ENCODE assay signal across 12 mouse cellular contexts in the genomic region with DNA sequence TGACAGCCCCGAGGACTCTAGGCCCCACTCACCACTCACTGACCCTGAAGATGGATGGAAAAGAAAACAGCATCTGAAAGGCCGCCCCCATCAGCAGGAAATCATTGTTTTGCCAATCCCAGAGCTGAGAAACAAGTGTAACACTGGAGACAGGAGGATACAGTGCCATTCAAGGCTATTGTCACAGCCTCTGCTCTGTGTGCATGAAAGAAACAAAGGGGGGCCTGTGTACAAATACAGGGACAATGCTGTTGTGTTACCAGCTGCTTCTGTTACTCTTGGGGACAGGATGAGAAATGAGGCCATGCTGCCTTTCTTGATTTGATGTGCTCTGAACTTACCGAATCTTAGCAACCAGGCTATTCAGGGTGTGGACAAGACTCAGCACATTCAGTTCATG. TPM values are rescaled to one million over a fixed set of nuclear protein-coding genes. Genes with fewer than 3 reads are reported as not detected.
A peak's percentile ranks its signal among the peaks of the same experiment; 100 is the strongest.
DNase-seq lines count a peak whose midpoint lies in the region; ATAC-seq and TF ChIP-seq lines count a peak whose summit lies in the region.
"Had no signal": no experiment of that assay in that cellular context is flagged by ENCODE, and none has a peak within 500 bp of the region (broad histone marks: within the 10 kb centered on the region; RNA-seq: fewer than 3 reads in every experiment).

A gene (minus strand): TSS at position 30 of the 400 bp plus-strand sequence.

- peaks cover 4% of the 10 kb centered on the region; the same call in 1 of the 2 replicates for H3K4me1 ChIP-seq in kidney, postnatal 0 days (replicated peaks; ENCODE audit: insufficient read depth, low read length)
- H3K4me1 ChIP-seq in neural tube, embryonic 11.5 days (ENCODE audit: control insufficient read depth, insufficient read depth, low read length), result peaks cover 3% of the 10 kb centered on the region
- peaks cover 8% of the 10 kb centered on the region; the same call in 1 of the 2 replicates for H3K4me1 ChIP-seq in embryonic facial prominence, embryonic 14.5 days (ENCODE audit: control insufficient read depth, insufficient read depth, low read length)

- H3K9me3 ChIP-seq in kidney, postnatal 0 days (replicated peaks; ENCODE audit: low read length), result no peaks in the 10 kb centered on the region
- H3K9me3 ChIP-seq in neural tube, embryonic 11.5 days (ENCODE audit: control insufficient read depth, low read length), result no peaks in the 10 kb centered on the region
- H3K9me3 ChIP-seq in embryonic facial prominence, embryonic 14.5 days (ENCODE audit: control insufficient read depth, low read length), result no peaks in the 10 kb centered on the region

- H3K9ac ChIP-seq in kidney, postnatal 0 days (ENCODE audit: low read depth, low read length), result no peak within 1 kb of the TSS
- no peak within 1 kb of the TSS for H3K9ac ChIP-seq in neural tube, embryonic 11.5 days (ENCODE audit: low read length)
- no peak within 1 kb of the TSS for H3K9ac ChIP-seq in embryonic facial prominence, embryonic 14.5 days (ENCODE audit: low read depth, low read length)

- no peak within 1 kb of the TSS for H3K4me2 ChIP-seq in kidney, postnatal 0 days (ENCODE audit: low read length)
- no peak within 1 kb of the TSS for H3K4me2 ChIP-seq in neural tube, embryonic 11.5 days (ENCODE audit: low read depth)
- no peak within 1 kb of the TSS for H3K4me2 ChIP-seq in embryonic facial prominence, embryonic 14.5 days (ENCODE audit: low read depth, low read length)

- no peak for ATAC-seq in kidney, postnatal 0 days (replicated peaks; ENCODE audit: low FRiP score, low read depth)
- ATAC-seq in neural tube, embryonic 11.5 days (ENCODE audit: insufficient read depth, low FRiP score, low TSS enrichment), result no peak
- ATAC-seq in embryonic facial prominence, embryonic 14.5 days (ENCODE audit: low read depth), result no peak

- no peak for DNase-seq in kidney, postnatal 0 days (ENCODE audit: low spot score)
- DNase-seq in kidney, adult 8-10 months, result no peak
- peak; percentile 30 for DNase-seq in neural tube, embryonic 11.5 days (ENCODE audit: low spot score)
- no peak for DNase-seq in neural tube, embryonic 10.5 days (ENCODE audit: extremely low spot score, low spot score)
- DNase-seq in embryonic facial prominence, embryonic 14.5 days (ENCODE audit: low spot score), result no peak
- DNase-seq in mesoderm, embryonic 11.5 days (ENCODE audit: low read depth, low spot score), result peak; percentile 47
- DNase-seq in cerebellum, postnatal 36 days, result no peak
- no peak for DNase-seq in spleen, adult 18-20 months
- DNase-seq: adrenal gland, adult 8-10 months; cerebellum, postnatal 10 days; gastrocnemius, postnatal 14 days; heart, postnatal 36 days had no signal

- H3K36me3 ChIP-seq in kidney, postnatal 0 days (ENCODE audit: insufficient read depth, low read length), result no peaks in the 10 kb centered on the region
- H3K36me3 ChIP-seq in neural tube, embryonic 11.5 days (ENCODE audit: control insufficient read depth, insufficient read depth, low read length), result no peaks in the 10 kb centered on the region
- no peaks in the 10 kb centered on the region for H3K36me3 ChIP-seq in embryonic facial prominence, embryonic 14.5 days (ENCODE audit: control insufficient read depth, insufficient read depth, low read length)

- H3K27me3 ChIP-seq in kidney, postnatal 0 days (ENCODE audit: insufficient read depth, low read length), result no peaks in the 10 kb centered on the region
- H3K27me3 ChIP-seq in neural tube, embryonic 11.5 days (ENCODE audit: control insufficient read depth, insufficient read depth, low read length), result no peaks in the 10 kb centered on the region
- H3K27me3 ChIP-seq in embryonic facial prominence, embryonic 14.5 days (replicated peaks; ENCODE audit: control insufficient read depth, insufficient read depth, low read length), result no peaks in the 10 kb centered on the region; the same call in 1 of the 2 replicates

- H3K27ac ChIP-seq in kidney, postnatal 0 days, result no peak within 1 kb of the TSS
- 0 out of 2 replicates have a peak within 1 kb of the TSS, but pooled peaks have one; percentile 14 for H3K27ac ChIP-seq in neural tube, embryonic 11.5 days (ENCODE audit: low read depth, low read length)
- no peak within 1 kb of the TSS for H3K27ac ChIP-seq in embryonic facial prominence, embryonic 14.5 days (replicated peaks; ENCODE audit: low read depth, low read length)

- TF ChIP-seq CTCF in kidney, postnatal 0 days (IDR thresholded peaks at IDR 0.05; ENCODE audit: low read depth), result no peak

- WGBS in kidney, postnatal 0 days, result 34% methylated on average over 3 of the region's 3 CpGs
- 26% methylated on average over 3 of the region's 3 CpGs for WGBS in neural tube, embryonic 11.5 days
- WGBS in embryonic facial prominence, embryonic 14.5 days, result 46% methylated on average over 3 of the region's 3 CpGs

- H3K4me3 ChIP-seq in kidney, postnatal 0 days (replicated peaks; ENCODE audit: low read depth, low read length), result no peak within 1 kb of the TSS
- H3K4me3 ChIP-seq in neural tube, embryonic 11.5 days (ENCODE audit: low read depth, low read length), result no peak within 1 kb of the TSS
- H3K4me3 ChIP-seq in embryonic facial prominence, embryonic 14.5 days (ENCODE audit: low read depth, low read length), result no peak within 1 kb of the TSS

RNA-seq across cellular contexts. Expression of the gene that starts here (rescaled TPM):
- polyA plus RNA-seq in kidney, postnatal 0 days (2015; fragmentation: Nextera tagmentation; extraction: Ambion mirVana), result 38.1 and 48.5 TPM in 2 replicates
- polyA plus RNA-seq in neural tube, embryonic 11.5 days (2014; fragmentation: Nextera tagmentation; extraction: Ambion mirVana), result 11.5 and 11.7 TPM in 2 replicates
- 14.2 and 19.3 TPM in 2 replicates for polyA plus RNA-seq in embryonic facial prominence, embryonic 14.5 days (2014; fragmentation: Nextera tagmentation; extraction: Ambion mirVana)

Comparison
In these comparisons a context has a peak if more than half of its experiments do, and no peak if none do; other contexts are left out.
1. DNase-seq: peak in neural tube, embryonic 11.5 days (single experiment) and mesoderm, embryonic 11.5 days (single experiment); none in kidney, postnatal 0 days (single experiment), kidney, adult 8-10 months (0 of 2), neural tube, embryonic 10.5 days (single experiment), embryonic facial prominence, embryonic 14.5 days (single experiment), cerebellum, postnatal 36 days (0 of 2) and spleen, adult 18-20 months (0 of 2).